Mouse (Mus musculus): ENCODE data around the gene Ugcg.

DNA sequence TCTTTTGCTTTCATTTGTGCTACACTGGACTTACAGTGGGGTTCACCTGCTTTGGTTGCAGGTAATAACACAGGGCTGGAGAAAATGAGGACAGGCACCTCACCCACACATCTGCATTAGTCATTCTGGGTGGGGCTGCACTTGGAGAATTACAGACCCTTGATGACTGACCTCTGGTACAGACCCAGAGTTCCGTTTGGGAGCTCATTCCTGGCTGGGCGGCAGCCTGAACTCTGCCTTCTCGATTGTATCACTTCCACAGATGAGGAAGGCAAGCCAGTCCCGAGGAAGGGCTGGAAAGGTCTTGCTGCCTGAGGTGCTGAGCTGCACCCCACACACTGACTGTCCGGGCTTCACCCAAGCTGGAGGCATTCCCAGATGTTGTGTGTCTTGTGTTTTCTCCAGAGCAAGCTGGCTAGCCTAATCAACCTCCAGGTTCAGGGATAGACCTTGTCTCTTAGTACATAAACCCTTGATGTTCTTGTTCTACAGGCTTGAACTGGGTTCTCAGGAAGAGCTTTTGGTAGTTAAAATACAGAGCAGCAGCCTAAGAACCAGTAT lies 34.1 kb downstream of the Ugcg start:
- TF ChIP-seq CTCF (IDR thresholded peaks at IDR 0.05; ENCODE audit: extremely low read depth, insufficient read depth, insufficient read length, insufficient replicate concordance) (no peak), POLR2A (IDR thresholded peaks at IDR 0.05; ENCODE audit: low read depth, low read length) (no peak)
